Mouse (Mus musculus): Measurements from ENCODE around the gene Clmp.

Gene Clmp

DNA sequence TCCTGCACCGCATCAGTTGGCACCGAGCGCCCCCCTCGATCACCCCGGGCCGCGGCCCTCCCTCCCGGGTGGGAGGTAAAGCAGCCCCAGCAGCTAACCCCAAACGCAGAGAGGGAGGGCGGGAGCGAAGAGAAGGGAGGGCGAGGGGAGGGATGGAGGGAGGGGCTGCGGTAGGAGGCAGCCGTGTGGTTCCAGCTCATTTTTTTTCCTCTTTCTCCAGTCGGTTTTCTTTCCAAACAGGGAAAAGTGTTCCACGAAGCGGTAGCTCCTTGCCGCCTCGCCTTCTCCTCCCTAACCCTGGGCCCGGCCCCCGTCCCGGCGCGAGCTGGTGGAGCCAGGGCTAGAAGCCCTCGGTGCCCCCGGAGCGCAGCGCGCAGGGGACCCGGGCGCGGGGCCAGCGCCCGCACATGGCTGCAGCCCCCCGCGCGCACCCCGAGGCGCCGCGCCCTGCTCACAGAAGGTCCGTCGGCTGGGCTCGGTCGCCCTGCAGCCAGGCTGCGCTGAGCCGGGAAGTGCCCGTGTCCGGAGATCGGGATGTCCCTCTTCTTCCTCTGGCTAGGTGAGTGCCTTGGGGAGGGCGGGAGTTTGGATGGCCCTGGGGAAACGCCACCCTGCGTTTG is at the start of gene Clmp:
Gene Clmp, plus strand, starts transcription at position 162 of the 620 bp plus-strand sequence.
- peak; percentile 48 for DNase-seq (ENCODE audit: low spot score)

- peak; percentile 83 for DNase-seq (ENCODE audit: low spot score)
Observed at GRCm38 (mm10) chr9:40636054-40636453, 49.7 kb upstream of the Clmp start.

DNA sequence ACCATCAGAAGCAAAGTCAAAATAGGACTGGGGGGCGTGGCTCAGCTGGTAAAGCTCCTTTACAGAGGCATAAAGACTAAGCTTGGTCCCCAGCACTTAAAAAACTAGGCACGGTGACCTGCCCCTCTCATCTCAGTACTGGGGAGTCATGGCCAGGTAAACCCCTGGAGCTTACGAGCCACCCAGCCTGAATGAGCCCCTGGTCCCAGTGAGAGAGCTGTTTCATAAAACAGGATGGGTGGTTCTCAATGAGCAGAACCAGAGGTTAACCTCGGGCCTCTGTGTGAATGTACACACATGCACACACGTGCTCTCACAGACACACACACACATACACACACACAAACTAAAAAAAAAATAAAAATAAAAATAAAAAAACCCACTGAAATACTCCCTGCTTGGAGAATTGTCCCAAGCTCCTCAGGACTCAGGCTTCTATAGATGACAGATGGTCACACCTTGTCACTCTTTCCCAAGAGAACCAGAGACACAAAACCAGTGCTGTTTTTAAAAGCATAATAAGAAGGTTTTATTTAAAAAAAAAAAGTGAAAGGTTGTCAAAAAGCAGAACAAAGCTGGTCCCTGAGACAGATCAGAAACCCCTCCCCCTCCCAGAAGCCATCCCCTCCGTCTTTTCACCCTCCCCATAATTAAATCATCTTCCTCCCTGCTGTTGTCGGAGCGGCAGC is 47.9 kb upstream of the Clmp start:
- DNase-seq (ENCODE audit: low spot score) = no peak

DNA sequence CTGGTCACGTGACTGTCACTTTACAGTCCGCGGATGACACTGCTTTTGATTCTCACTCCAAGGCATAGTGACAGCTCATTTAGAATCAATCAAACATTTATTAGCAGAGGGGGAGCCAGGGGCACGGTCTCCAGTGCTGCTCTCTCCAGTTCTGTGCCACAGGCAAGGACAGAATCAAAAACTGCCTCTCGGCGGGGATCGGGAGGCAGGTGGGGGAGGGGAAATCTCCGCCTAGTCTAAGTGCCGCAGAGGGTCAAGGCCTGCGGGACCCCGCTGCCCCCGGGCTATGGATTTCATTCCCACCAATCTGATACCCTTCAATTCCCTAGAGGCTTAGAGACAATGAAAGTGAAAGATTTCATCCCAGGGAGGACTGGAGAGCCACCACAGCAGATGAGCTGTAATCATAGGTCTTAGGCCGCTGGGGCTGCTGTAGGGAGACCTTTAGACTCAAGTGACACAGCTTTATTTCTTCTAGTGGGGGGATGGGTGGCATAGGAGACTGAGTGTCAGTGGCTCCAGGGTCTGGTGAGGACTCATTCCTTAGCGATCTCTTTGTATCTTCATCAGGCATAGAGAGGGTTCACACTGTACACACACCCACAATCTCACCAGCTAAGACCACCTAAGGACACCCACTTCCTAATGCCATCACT is 47.2 kb upstream of the Clmp start:
- peak; percentile 77 for DNase-seq (ENCODE audit: low spot score)

- no peak for DNase-seq (ENCODE audit: low spot score)
Observed at GRCm38 (mm10) chr9:40639536-40640187, 46.1 kb upstream of the Clmp start.

GRCm38 (mm10) chr9:40641318-40641717 is 44.4 kb upstream of the Clmp start:
- no peak for DNase-seq (ENCODE audit: low spot score)

- DNase-seq (ENCODE audit: low spot score) = peak; percentile 60
Observed at GRCm38 (mm10) chr9:40642470-40643220, 43.1 kb upstream of the Clmp start.

DNA sequence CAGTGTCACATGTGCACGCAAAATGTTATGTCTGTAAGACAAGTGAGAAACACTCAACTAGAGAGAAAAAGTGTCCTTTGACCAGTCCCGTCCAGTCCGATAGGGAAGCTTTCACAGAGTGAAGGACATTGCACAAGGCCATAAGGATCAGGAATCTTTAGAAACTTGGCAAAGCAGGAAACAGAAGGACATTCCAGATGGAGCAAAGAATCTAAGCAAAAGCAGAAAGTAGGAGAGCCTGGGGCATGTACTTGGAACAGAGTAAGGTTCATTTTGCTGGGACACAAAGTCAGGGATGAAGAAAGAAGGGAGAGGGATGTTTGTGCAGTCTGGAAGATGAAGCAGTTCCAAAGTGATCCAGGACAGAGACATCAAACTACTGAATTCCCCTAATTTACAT is 36.3 kb upstream of the Clmp start:
- DNase-seq (ENCODE audit: low spot score) = no peak

GRCm38 (mm10) chr9:40649983-40650382 is 35.8 kb upstream of the Clmp start:
- DNase-seq (ENCODE audit: low spot score) = no peak

- no peak for DNase-seq (ENCODE audit: low spot score)
Observed at GRCm38 (mm10) chr9:40651239-40651859, 34.4 kb upstream of the Clmp start.

GRCm38 (mm10) chr9:40652757-40653156 is 33.0 kb upstream of the Clmp start:
- DNase-seq (ENCODE audit: low spot score) = no peak

GRCm38 (mm10) chr9:40666190-40666803 is 19.5 kb upstream of the Clmp start:
- DNase-seq (ENCODE audit: low spot score) = no peak

GRCm38 (mm10) chr9:40670313-40670712 is 15.4 kb upstream of the Clmp start, which contains the start of gene Gm21915:
Gene Gm21915, plus strand, starts transcription at chr9:40670613.
- DNase-seq (ENCODE audit: low spot score) = no peak

GRCm38 (mm10) chr9:40671323-40671930 is 14.3 kb upstream of the Clmp start:
- DNase-seq (ENCODE audit: low spot score) = peak; percentile 49

GRCm38 (mm10) chr9:40675203-40675958 is 10.4 kb upstream of the Clmp start:
- DNase-seq (ENCODE audit: low spot score) = no peak

DNA sequence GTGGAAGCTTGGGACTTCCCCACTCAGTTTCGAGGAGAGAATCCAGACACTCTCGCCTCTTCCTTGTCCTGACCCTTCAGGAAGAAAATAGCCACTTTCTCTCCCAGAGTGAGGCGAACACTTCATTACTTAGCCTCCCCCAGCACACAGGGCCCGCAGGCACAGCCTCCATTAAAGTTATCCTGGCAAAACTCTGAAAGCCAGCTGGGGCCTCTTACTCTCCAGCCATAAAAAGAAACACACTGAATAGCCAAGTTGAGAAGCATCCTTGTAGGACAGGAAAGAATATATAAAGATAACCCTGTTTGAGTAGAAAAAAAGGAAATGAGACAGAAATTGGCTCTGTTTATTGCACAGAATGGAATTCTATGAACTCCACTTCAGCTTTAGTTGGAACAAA is 7.1 kb upstream of the Clmp start:
- no peak for DNase-seq (ENCODE audit: low spot score)

DNA sequence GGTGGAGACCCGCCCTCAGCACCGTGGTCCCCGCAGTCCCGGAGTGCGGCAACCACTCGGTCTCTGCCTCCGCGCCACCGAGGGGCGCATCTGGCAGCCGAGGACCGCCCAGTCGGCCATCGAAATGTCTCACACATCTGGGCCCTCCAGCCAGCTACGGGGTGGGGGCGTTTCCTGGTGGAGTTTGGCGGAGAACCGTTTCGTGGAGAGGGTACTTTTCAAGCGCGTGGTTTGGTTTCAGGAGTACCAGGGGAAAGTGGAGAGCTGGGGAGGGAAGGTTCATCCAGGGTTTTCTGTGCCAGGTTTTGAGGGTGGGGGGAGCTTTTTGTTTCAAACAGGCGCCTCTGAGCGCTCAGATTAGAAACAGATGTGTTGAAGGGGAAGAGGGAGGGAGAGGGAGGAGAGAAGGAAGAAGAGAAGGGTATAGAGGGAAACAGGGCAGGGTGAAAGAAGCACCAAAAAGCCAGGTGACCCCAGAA is 698 bp downstream of the Clmp start:
- peak; percentile 40 for DNase-seq (ENCODE audit: low spot score)

GRCm38 (mm10) chr9:40687053-40687452 is 1.3 kb downstream of the Clmp start:
- DNase-seq (ENCODE audit: low spot score) = no peak

DNA sequence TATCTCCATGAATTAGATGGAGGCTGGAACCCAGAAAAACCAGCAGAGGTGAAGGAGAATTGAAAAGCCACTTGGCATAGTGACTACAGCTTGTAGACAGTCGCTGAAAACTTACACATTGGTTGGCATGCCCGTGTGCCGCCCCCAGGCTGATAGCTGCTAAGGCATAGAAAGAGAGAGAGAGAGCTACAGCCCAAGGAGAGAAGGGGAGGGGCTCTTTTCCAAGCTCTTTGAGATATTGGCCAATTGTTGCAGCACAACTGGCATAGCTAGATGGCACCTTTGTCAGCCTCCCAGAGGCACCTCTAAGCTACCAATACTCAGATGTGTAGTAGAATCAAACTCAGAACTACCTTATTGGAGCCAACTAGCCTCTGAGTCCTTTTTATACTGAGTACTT is 1.8 kb downstream of the Clmp start:
- no peak for DNase-seq (ENCODE audit: low spot score)

GRCm38 (mm10) chr9:40690511-40690910 is 4.7 kb downstream of the Clmp start:
- DNase-seq (ENCODE audit: low spot score) = no peak
